Mouse (Mus musculus) neural tube, embryonic 14.5 days (tissue): Measurements from ENCODE around the gene Slc6a18. TPM values are rescaled to one million over a fixed set of nuclear protein-coding genes. Genes with fewer than 3 reads are reported as not detected.

Experiments used
- ATAC-seq: fragments of 200-750 bp; cut with Nextera tagmentation; 2 replicates; pipeline ENCODE4 v1.8.0; 2017; ENCODE audit warnings: low read depth, mild to moderate bottlenecking, moderate TSS enrichment, moderate library complexity
- H3K27ac ChIP-seq: fragments of 300-500 bp; sonication (generic); 2 replicates; pipeline ENCODE4 v1.5.1; 2014; ENCODE audit warnings: low read depth, mild to moderate bottlenecking, control low read depth, low read length, moderate library complexity, mixed read lengths
- H3K27me3 ChIP-seq: fragments of 300-500 bp; sonication (generic); 2 replicates; pipeline ENCODE4 v1.6.1; 2014; ENCODE audit warnings: low read length; ENCODE audit not compliant: control insufficient read depth, insufficient read depth
- H3K36me3 ChIP-seq: fragments of 300-500 bp; sonication (generic); 2 replicates; pipeline ENCODE4 v1.6.1; 2014; ENCODE audit warnings: low read length, mixed read lengths; ENCODE audit not compliant: control insufficient read depth, insufficient read depth
- H3K4me1 ChIP-seq: fragments of 300-500 bp; sonication (generic); 2 replicates; pipeline ENCODE4 v1.6.1; 2014; ENCODE audit warnings: low read length; ENCODE audit not compliant: control insufficient read depth, insufficient read depth
- H3K4me2 ChIP-seq: fragments of 300-500 bp; sonication (generic); 2 replicates; pipeline ENCODE4 v1.6.1; 2014; ENCODE audit warnings: mild to moderate bottlenecking, low read depth, low read length, control low read depth
- H3K4me3 ChIP-seq: fragments of 300-500 bp; sonication (generic); 2 replicates; pipeline ENCODE4 v1.5.1; 2014; ENCODE audit warnings: low read depth, low read length, control low read depth, mixed read lengths
- H3K9ac ChIP-seq: fragments of 300-500 bp; sonication (generic); replicated peaks from 2 replicates; pipeline ENCODE4 v1.6.1; 2014; ENCODE audit warnings: low read depth, mild to moderate bottlenecking, control low read depth, low read length, mixed read lengths
- H3K9me3 ChIP-seq: fragments of 300-500 bp; sonication (generic); 2 replicates; pipeline ENCODE4 v1.6.1; 2016; ENCODE audit warnings: low read length; ENCODE audit not compliant: control insufficient read depth
- WGBS: fragments of 180-500 bp; shearing (Covaris S2); extraction: QIAGEN DNeasy Blood & Tissue Kit; methylation state at CpG from one replicate; pipeline ENCODE4 v1.1.7; 2014; 5-methylcytosine and 5-hydroxymethylcytosine counted together
- polyA plus RNA-seq: library from polyadenylated mRNA; unstranded; fragments of >200 nt; fragmentation: Nextera tagmentation; extraction: Ambion mirVana; gene quantifications from 2 replicates; pipeline ENCODE4 v1.2.1, GENCODE M21; 2014

Slc6a18 gene
- not detected in 2 replicates for polyA plus RNA-seq

DNA sequence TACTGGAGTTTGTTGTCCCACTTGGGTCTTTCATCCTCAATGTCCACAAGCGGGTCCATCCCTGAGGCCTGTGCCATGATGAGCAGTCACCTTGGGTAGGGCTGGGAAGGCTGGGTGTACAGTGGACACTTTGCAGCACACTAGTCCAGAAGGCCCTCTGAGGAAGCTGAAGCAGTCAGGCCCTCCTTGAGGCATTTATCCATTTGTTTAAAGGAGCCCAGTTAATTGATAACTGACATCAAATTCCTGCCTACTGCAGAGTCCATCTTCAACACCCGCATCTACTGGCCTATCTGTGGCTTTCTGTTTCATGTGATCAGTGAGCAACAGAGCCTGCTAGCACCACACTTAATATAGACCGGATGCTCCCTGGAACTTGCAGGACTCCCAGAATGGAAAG lies at the start of gene Slc6a18:
TSS of gene Slc6a18 (minus strand) at position 171 of the 400 bp plus-strand sequence.
- H3K27me3 ChIP-seq: no peaks in the 10 kb centered on the region
- no peak for ATAC-seq
- no peaks in the 10 kb centered on the region for H3K9me3 ChIP-seq
- no peaks in the 10 kb centered on the region for H3K36me3 ChIP-seq
- H3K4me1 ChIP-seq: no peaks in the 10 kb centered on the region
- H3K4me3 ChIP-seq: no peak within 1 kb of the TSS
- 92% methylated on average over 3 of the region's 3 CpGs for WGBS
- no peak within 1 kb of the TSS for H3K4me2 ChIP-seq
- H3K27ac ChIP-seq: no peak within 1 kb of the TSS
- H3K9ac ChIP-seq: no peak within 1 kb of the TSS

DNA sequence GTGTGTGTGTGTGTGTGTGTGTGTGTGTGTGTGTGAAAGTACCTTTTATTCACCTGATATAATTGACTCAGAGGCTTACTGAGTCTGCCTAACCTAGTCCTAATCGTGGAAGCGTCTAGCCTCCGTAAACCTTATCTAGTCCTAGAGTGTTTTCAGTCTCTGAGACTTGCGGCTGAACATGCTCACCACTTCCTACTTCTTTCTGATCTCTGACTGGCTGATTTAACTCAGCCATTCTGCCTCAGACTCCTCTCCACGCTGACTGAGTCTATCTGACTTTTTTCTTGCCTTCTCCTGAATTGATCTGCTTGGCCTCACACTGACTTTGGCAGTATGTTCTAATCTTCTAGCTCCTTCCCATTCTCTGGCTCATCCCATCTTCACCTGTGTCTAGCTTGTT lies 47.5 kb upstream of the Slc6a18 start:
- 88% methylated on average over 5 of the region's 5 CpGs for WGBS
- Histone ChIP-seq H3K27ac (no peak overlapping the region), H3K4me3 (no peak overlapping the region), H3K9me3 (no peaks in the 10 kb centered on the region), H3K9ac (no peak overlapping the region), H3K4me2 (no peak overlapping the region), H3K27me3 (no peaks in the 10 kb centered on the region), H3K36me3 (no peaks in the 10 kb centered on the region), H3K4me1 (no peaks in the 10 kb centered on the region)
- no peak for ATAC-seq

DNA sequence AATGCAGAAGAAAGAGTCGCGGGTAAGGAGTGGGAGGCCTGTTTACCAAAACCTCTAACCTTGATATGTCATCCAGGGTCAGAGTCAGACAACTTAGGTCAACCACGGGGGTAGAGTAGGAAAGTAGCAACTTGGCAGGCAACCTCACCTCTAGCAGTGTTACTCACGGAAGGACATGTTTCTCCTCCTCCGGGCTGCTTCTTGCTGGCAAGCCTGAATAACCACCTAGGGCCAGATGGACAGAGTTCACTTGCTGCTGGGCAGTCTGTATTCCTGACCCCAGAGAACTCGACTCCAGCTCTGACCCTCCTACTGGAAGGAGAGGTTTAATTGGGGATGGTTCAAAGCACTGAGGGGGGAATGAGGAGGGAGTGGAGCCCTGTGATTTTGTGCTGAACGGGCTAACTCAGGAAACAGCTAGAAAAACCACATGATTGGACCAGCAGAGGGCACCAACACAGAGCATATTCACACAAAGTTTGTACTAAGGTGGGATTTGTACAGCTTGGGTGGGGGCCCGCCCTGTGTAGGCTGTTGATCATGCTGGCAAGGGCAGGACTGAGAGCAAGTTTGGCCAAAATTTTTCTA lies 45.4 kb upstream of the Slc6a18 start:
- Histone ChIP-seq H3K9me3 (no peaks in the 10 kb centered on the region), H3K27me3 (no peaks in the 10 kb centered on the region), H3K9ac (no peak overlapping the region), H3K36me3 (no peaks in the 10 kb centered on the region), H3K27ac (no peak overlapping the region), H3K4me3 (no peak overlapping the region), H3K4me1 (no peaks in the 10 kb centered on the region), H3K4me2 (no peak overlapping the region)
- ATAC-seq: peak; percentile 51; the same call in 1 of the 2 replicates
- whole genome bisulfite sequencing: 47% methylated on average over 8 of the region's 8 CpGs

DNA sequence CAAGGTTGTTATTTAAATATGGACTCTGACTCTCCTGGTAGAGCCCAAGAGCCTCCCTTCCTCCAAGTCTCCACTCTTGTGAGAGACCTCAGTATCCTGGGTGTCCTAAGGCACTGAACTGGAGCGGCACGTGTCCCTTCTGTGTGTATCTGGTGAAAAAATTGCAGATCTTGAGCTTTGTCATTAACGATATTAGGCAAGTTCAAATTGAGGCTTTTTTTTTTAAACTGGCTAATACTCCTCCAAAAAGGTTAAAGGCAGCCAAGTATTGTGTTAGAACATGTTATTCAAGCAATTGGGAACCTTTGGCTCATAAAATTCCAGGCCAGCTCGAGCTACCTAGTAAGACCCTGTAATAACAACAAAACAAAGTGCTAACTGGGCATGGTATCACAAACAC lies 42.4 kb upstream of the Slc6a18 start:
- H3K4me3 ChIP-seq: no peak overlapping the region
- no peaks in the 10 kb centered on the region for H3K27me3 ChIP-seq
- no peak overlapping the region for H3K4me2 ChIP-seq
- H3K9me3 ChIP-seq: no peaks in the 10 kb centered on the region
- H3K27ac ChIP-seq: no peak overlapping the region
- 88% methylated on average over 4 of the region's 4 CpGs for WGBS
- no peaks in the 10 kb centered on the region for H3K36me3 ChIP-seq
- no peak overlapping the region for H3K9ac ChIP-seq
- H3K4me1 ChIP-seq: no peaks in the 10 kb centered on the region
- ATAC-seq: no peak

DNA sequence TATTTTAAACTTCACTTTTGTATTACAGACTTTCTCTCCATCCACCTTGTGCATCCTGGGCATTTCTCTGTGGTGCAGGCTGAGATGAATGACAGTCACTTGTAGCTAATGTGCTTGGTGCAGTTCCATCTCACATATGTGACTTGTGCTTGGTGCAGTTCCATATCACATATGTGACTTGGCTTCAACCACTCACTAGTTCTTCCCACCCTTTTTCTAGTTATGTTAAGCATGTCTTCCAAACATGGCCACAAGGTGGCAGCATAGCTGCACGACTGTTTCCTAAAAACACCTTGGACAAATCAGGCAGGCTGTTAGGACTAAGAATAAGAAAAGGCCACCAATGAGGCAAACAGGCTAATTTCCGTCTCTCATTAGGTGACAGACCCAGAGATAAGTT lies 40.4 kb upstream of the Slc6a18 start:
- H3K4me3 ChIP-seq: no peak overlapping the region
- no peaks in the 10 kb centered on the region for H3K36me3 ChIP-seq
- H3K27ac ChIP-seq: no peak overlapping the region
- WGBS: 0% methylated on average over 2 of the region's 2 CpGs
- no peak overlapping the region for H3K9ac ChIP-seq
- no peak overlapping the region for H3K4me2 ChIP-seq
- no peaks in the 10 kb centered on the region for H3K27me3 ChIP-seq
- H3K9me3 ChIP-seq: no peaks in the 10 kb centered on the region
- no peaks in the 10 kb centered on the region for H3K4me1 ChIP-seq
- ATAC-seq: peak; percentile 80

DNA sequence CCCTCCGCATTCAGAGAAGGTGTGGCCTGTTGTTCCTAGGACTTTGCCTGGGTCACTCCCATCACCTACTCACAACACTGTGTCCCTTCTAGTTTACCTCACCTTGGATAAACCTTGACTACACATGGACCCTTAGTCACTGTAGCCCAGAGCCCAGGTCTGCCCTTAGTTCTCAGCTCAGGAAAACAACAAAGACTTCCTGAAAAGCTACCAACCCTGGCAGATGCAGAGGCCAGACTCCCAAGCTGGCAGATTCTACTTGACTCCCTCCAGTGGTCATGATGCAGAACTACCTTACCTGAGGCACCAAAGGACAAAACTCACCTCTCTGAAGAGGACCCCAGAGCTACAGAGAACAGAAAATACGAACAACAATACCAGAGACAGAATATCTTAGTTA lies 36.2 kb upstream of the Slc6a18 start:
- no peak overlapping the region for H3K27ac ChIP-seq
- H3K4me1 ChIP-seq: no peaks in the 10 kb centered on the region
- H3K9ac ChIP-seq: no peak overlapping the region
- ATAC-seq: no peak
- H3K4me2 ChIP-seq: no peak overlapping the region
- WGBS: 69% methylated on average over 2 of the region's 2 CpGs
- no peaks in the 10 kb centered on the region for H3K27me3 ChIP-seq
- no peak overlapping the region for H3K4me3 ChIP-seq
- no peaks in the 10 kb centered on the region for H3K36me3 ChIP-seq
- H3K9me3 ChIP-seq: no peaks in the 10 kb centered on the region

DNA sequence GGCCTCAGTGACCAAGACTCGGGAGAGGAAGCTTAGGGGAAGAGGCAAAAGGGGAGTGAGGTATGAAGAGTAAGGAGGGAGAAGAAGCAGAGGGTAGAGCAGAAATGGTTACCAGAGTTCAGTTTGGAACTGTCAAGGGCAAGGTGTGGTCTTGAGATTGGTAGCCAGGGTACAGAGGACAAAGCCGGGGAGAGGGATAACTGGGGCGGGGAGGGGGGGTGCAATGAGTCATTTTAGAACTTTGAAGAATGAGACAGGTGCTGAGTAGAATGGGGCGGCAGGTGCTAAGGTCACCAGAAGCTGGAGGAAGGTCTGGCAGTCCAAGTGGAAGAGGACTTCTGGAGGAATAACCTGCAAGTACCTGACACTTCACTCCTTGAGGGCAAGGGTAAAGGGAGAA lies 35.4 kb upstream of the Slc6a18 start:
- ATAC-seq: no peak
- Histone ChIP-seq H3K4me2 (no peak overlapping the region), H3K4me1 (no peaks in the 10 kb centered on the region), H3K27me3 (no peaks in the 10 kb centered on the region), H3K27ac (no peak overlapping the region), H3K9ac (no peak overlapping the region), H3K4me3 (no peak overlapping the region), H3K9me3 (no peaks in the 10 kb centered on the region), H3K36me3 (no peaks in the 10 kb centered on the region)
- 94% methylated on average over 4 of the region's 4 CpGs for WGBS

DNA sequence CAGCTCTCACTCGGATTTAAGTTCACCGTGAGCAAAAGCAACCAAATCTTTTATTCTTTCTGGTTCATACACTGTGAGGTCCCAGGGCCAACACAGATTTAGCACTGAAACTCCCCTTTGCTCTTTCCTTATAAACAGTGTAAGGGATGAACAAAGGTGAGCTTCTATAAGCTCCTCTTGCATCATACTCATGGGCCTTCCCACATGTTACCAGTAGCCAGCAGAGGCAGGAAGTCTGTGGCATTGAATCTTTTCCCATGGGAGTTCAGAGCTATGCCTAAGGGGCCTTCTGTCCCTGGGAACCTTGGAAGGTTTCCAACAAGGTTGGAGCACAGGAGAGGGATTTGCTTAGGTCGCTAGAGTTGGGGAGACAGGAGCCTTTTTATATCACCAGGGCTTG lies 34.4 kb upstream of the Slc6a18 start:
- 87% methylated on average over 3 of the region's 3 CpGs for WGBS
- Histone ChIP-seq H3K9me3 (no peaks in the 10 kb centered on the region), H3K27ac (no peak overlapping the region), H3K4me1 (no peaks in the 10 kb centered on the region), H3K4me2 (no peak overlapping the region), H3K27me3 (no peaks in the 10 kb centered on the region), H3K36me3 (no peaks in the 10 kb centered on the region), H3K4me3 (no peak overlapping the region), H3K9ac (no peak overlapping the region)
- no peak for ATAC-seq

DNA sequence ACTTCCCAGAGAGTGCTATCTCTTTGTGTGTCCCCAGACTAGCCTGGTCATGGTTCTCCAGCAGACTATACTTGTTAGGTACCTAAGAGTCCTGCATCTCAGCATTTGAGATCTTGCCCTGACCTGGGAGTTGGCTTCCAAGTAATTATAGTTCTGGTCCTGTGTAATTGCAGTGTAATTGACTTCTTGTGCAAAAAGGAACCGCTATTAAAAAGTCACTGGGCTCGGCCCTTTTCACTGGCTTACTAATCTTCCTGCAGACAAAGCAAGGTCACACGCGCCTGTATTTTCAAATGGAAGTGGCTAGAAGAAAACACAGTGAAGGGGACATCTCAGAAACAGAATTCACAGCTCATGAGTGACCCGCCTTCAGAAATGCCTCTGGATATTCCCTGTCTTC lies 34.0 kb upstream of the Slc6a18 start:
- Histone ChIP-seq H3K4me3 (no peak overlapping the region), H3K9ac (no peak overlapping the region), H3K9me3 (no peaks in the 10 kb centered on the region), H3K36me3 (no peaks in the 10 kb centered on the region), H3K27me3 (no peaks in the 10 kb centered on the region), H3K4me1 (no peaks in the 10 kb centered on the region), H3K27ac (no peak overlapping the region), H3K4me2 (no peak overlapping the region)
- no peak for ATAC-seq
- 89% methylated on average over 5 of the region's 5 CpGs for WGBS
